Mouse (Mus musculus) CD4-positive, CD25-positive, alpha-beta regulatory T cell, adult 4 months (primary cell): Measurements from ENCODE around the gene Olfr371. TPM values are rescaled to one million over a fixed set of nuclear protein-coding genes. Genes with fewer than 3 reads are reported as not detected.

Source experiments
- ATAC-seq: one replicate; pipeline ENCODE4 v1.8.0; 2017
- polyA plus RNA-seq, 2 experiments: library from polyadenylated mRNA; unstranded; fragments of 100-300 nt; shearing (Covaris generic); gene quantifications; one replicate each; pipeline ENCODE4 v1.2.1; 2017

Olfr371 gene
- polyA plus RNA-seq, result not detected

GRCm38 (mm10) chr8:85225688-85226087 lies at the start of gene Olfr371:
Olfr371 (plus strand) TSS chr8:85225988.
- ATAC-seq, result no peak

GRCm38 (mm10) chr8:85192346-85192745 lies 33.4 kb upstream of the Olfr371 start:
- no peak for ATAC-seq

DNA sequence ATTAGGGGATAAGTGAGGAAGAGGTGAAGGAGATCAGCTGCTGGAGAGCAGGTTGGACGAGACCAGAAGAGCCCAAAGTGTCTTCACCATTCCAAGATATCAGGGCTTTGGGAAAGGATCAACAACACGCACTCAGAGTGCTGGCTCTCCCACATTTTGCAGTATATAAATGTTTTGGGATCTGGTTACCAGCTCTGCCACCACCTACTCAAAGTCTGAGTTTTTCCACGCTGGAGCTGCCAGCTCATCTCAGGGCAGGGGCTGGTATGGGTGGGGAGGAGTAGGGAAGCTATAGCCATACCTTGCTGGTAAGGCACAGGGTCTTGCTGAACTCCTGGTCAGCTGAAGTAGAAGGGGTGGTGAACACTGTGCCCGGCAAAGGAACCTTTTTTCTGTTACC lies 5.6 kb upstream of the Olfr371 start:
- ATAC-seq, result no peak

DNA sequence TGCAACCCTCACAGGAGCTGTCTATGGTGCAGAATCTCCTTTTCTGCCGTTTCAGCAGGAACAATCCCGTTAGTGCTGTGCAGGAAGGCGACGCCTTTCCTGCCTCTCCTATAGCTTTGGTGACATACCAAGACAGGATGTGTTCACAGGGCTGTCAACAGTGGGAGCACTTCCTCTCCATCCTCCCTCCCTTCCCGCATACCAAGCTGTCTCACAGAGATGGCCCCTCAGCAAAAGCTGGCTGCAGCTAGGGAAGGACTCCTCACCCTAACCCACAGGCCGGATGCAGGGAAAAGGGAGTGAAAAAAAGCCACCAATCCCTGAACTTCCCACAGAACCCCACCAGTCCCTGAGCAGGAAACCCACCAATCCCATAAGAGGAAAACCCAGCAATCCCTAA lies 4.8 kb upstream of the Olfr371 start:
- no peak for ATAC-seq

DNA sequence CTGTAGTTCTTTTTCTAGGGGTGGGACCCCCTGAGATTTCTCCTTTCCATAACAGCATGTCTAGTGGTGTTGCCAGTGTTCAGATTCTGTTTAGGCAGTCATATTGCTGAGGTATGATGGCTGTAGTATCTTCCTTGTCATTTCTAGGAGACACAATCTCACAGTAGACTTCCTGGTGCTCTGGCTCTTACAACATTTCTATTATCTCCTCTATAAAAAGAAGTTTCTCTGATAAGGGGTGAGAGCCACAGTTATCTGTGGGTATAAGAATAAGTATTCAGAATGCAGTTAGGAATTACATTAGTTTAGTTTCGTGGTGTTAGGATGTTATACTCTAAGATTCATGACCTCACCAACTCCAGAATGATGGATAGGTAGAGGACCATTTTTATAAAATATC lies 1.5 kb downstream of the Olfr371 start:
- ATAC-seq, result no peak

Other genes starting within 250 kb of the Olfr371 start
- 10 to 100 TPM; 18.9 to 29.4 TPM for gene Junb, start 247.3 kb upstream of the Olfr371 start, polyA plus RNA-seq
- 1 to 10 TPM; 4.2 to 5.6 TPM for gene Hook2, start 235.4 kb upstream of the Olfr371 start, polyA plus RNA-seq
- not detected for gene Best2, start 211.5 kb upstream of the Olfr371 start, polyA plus RNA-seq
- gene Asna1, start 200.7 kb upstream of the Olfr371 start, polyA plus RNA-seq, result 10 to 100 TPM; 53.8 to 73.8 TPM
- 10 to 100 TPM; 15.5 to 28.1 TPM for gene Trir, start 199.2 kb upstream of the Olfr371 start, polyA plus RNA-seq
- gene Tnpo2, start 189.1 kb upstream of the Olfr371 start, polyA plus RNA-seq, result 10 to 100 TPM; 15.0 to 30.1 TPM
- gene Fbxw9, start 165.9 kb upstream of the Olfr371 start, polyA plus RNA-seq, result 1 to 10 TPM; 3.2 to 4.9 TPM
- gene Gm5741, start 158.0 kb upstream of the Olfr371 start, polyA plus RNA-seq, result 1 to 10 TPM; 1.1 to 3.6 TPM
- gene Dhps, start 154.2 kb upstream of the Olfr371 start, polyA plus RNA-seq, result 10 to 100 TPM; 42.7 to 45.0 TPM
- gene Wdr83os, start 145.2 kb upstream of the Olfr371 start, polyA plus RNA-seq, result 100 to 1,000 TPM; 130 to 136 TPM
- 10 to 100 TPM; 41.0 to 56.0 TPM for gene Wdr83, start 144.7 kb upstream of the Olfr371 start, polyA plus RNA-seq
- gene Man2b1, start 142.7 kb upstream of the Olfr371 start, polyA plus RNA-seq, result 100 to 1,000 TPM in 1 of 2 experiments, 10 to 100 TPM in 1; 98.3 to 117 TPM
- gene Zfp791, start 102.9 kb upstream of the Olfr371 start, polyA plus RNA-seq, result not detected
- gene Cks1brt, start 74.1 kb upstream of the Olfr371 start, polyA plus RNA-seq, result not detected
- 10 to 100 TPM; 32.6 to 34.9 TPM for gene Orc6, start 73.6 kb downstream of the Olfr371 start, polyA plus RNA-seq
- 100 to 1,000 TPM in 1 of 2 experiments, 10 to 100 TPM in 1; 98.5 to 119 TPM for gene Vps35, start 73.8 kb downstream of the Olfr371 start, polyA plus RNA-seq
- gene Mylk3, start 160.4 kb downstream of the Olfr371 start, polyA plus RNA-seq, result not detected
- 10 to 100 TPM; 68.1 to 74.0 TPM for gene 4921524J17Rik, start 206.8 kb downstream of the Olfr371 start, polyA plus RNA-seq